Mouse (Mus musculus) G1E (cell line): ENCODE measurements around the gene Lactbl1.

ENCODE experiments used
- CTCF ChIP-seq: IDR thresholded peaks from 2 replicates; pipeline ENCODE4 v1.5.1; 2012; ENCODE audit warnings: low read depth, low read length, inconsistent platforms, mixed read lengths
- GATA1 ChIP-seq: IDR thresholded peaks from 2 replicates; pipeline ENCODE4 v1.6.1; 2012; ENCODE audit warnings: borderline replicate concordance, low read length, inconsistent platforms, mixed read lengths
- GATA2 ChIP-seq: IDR thresholded peaks from 2 replicates; pipeline ENCODE4 v1.6.1; 2012; ENCODE audit warnings: low read depth, low read length, inconsistent platforms, borderline replicate concordance
- POLR2AphosphoS5 ChIP-seq: IDR thresholded peaks from 2 replicates; pipeline ENCODE4 v1.6.1; 2012; ENCODE audit warnings: low read depth, low read length, inconsistent platforms; ENCODE audit not compliant: insufficient replicate concordance
- TAL1 ChIP-seq: conservative IDR thresholded peaks from 2 replicates; pipeline ENCODE4 v1.6.1; 2012; ENCODE audit warnings: low read depth, low read length, inconsistent platforms, mixed read lengths

GRCm38 (mm10) chr4:136637563-136638229 lies 15.3 kb downstream of the Lactbl1 start:
- TF ChIP-seq CTCF (no peak), TAL1 (no peak), GATA1 (no peak), POLR2AphosphoS5 (no peak), GATA2 (no peak)
